Mouse (Mus musculus): ENCODE measurements around the gene Hist1h2ac.
"Not testable (repeated sequence)": the region's sequence is repeated elsewhere in the genome, so short reads cannot be mapped to it uniquely, and the experiment has no call there.

GRCm38 (mm10) chr13:23682947-23683754, 597 bp downstream of the Hist1h2ac start:
- not testable (repeated sequence) for TF ChIP-seq CTCF (IDR thresholded peaks at IDR 0.05; ENCODE audit: control insufficient read depth, insufficient read depth, insufficient replicate concordance, low read depth, low read length); POLR2A (IDR thresholded peaks at IDR 0.05; ENCODE audit: control insufficient read depth, low read depth, low read length)

Measured in testis, adult 2 months (tissue).